Mouse (Mus musculus): Measurements from ENCODE around the gene Gipc1.

The Gipc1 gene

GRCm38 (mm10) chr8:83652030-83652743 lies at the start of gene Gipc1:
TSS of gene Gipc1 (plus strand) at chr8:83652677.
- DNase-seq (ENCODE audit: low read depth, low spot score), result peak; percentile 98

- DNase-seq (ENCODE audit: low read depth, low spot score), result peak; percentile 99
These were observed 44.6 kb upstream of the Gipc1 start, which contains the start of the genes Tecr and Dnajb1 for GRCm38 (mm10) chr8:83607661-83608397. TSS of gene Tecr (minus strand) at chr8:83607971. TSS of gene Dnajb1 (plus strand) at chr8:83608193.

DNA sequence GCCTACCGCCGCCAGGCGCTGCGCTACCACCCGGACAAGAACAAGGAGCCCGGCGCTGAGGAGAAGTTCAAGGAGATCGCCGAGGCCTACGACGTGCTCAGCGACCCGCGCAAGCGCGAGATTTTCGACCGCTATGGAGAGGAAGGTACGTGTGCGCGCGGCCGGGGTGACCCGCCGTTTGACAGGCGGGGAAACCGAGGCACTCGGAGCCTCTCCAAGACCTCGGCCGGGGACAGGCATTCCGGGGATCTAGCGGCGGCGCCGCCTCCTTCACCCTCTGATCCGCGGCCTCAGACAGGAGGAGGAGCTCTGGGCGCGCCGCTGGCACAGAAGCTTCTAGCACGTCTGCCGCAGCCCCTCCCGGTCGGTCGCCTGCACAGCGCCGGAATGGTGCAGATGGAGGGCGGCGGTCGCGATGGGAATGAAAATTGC lies 44.1 kb upstream of the Gipc1 start:
- DNase-seq (ENCODE audit: low read depth, low spot score), result peak; percentile 76

GRCm38 (mm10) chr8:83609086-83609485 lies 43.4 kb upstream of the Gipc1 start:
- no peak for DNase-seq (ENCODE audit: low read depth, low spot score)

DNA sequence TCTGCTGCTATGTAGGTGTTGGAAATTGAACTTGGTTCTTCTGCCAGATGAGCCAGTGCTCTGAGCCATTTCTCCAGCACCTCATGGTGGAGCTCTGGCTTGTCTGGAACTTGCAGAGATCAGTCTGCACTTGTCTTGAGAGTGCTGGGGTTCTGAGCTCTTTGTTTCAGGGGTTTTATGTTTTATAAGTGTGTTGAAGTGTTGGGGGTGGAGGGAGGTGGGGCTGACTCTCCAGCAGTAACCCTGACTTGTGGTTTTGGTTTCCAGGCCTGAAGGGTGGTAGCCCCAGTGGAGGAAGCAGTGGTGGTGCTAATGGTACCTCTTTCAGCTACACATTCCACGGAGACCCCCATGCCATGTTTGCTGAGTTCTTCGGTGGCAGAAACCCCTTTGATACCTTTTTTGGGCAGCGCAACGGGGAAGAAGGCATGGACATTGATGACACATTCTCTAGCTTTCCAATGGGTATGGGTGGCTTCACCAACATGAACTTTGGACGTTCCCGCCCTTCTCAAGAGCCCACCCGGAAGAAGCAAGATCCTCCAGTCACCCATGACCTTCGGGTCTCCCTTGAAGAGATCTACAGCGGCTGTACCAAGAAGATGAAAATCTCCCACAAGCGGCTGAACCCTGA lies 42.8 kb upstream of the Gipc1 start:
- no peak for DNase-seq (ENCODE audit: low read depth, low spot score)

- DNase-seq (ENCODE audit: low read depth, low spot score), result no peak
These were observed 40.6 kb upstream of the Gipc1 start for GRCm38 (mm10) chr8:83611921-83612320.

DNA sequence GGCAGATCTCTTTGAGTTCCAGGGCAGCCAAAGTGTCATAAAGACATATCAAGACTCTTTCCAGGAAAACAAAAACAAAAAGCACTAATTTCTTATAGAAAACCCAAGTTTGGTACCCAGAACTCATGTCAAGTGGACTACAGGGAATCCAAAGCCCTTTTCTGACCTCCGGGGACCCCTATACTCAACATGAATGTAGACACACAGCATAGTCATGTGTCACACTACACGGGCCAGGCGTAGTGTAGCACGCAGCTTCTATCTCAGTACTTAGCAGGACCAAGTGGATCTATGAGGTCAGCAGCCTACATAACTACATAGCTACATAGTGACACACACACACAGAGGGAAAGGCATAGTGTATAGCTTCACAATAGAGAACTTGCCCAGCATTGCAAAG lies 38.8 kb upstream of the Gipc1 start:
- DNase-seq (ENCODE audit: low read depth, low spot score), result no peak

GRCm38 (mm10) chr8:83616625-83617024 lies 35.9 kb upstream of the Gipc1 start:
- DNase-seq (ENCODE audit: low read depth, low spot score), result no peak

DNA sequence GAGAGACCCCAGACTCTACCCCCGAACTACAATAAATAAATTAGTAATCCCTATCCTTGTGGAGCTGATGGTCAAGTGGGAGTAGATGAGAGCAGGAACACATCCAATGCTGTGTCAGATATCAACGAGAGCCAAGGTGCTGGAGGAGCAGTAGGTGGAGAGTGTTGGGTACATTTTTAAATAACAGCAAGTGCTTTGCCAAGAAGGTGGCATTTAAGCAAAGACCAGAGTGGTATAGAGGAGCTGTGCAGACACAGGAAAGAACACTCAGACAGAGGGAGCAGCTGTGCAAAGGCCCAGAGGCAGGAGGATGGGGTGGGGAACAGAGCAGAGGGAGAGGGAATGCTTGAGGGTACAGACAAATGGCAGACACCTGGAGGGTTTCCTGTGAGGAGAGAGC lies 35.4 kb upstream of the Gipc1 start:
- DNase-seq (ENCODE audit: low read depth, low spot score), result no peak

DNA sequence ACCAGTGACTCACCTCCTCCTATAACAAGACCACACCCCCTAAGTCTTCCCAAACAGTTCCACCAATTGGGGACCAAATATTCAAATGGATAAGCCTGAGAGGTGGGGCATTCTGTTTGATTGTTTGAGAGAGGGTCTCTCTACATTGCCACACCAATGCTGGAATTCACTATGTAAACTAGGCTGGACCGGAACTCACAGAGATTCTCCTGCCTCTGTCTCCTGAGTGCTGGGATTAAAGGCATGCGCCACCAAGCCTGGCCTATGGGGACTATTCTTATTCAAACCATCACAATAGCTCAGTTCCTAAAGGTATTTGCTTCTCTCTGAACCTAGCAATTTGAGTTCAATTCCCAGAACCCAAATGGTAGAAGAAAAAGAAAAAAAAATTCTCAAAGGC lies 33.9 kb upstream of the Gipc1 start:
- no peak for DNase-seq (ENCODE audit: low read depth, low spot score)

DNA sequence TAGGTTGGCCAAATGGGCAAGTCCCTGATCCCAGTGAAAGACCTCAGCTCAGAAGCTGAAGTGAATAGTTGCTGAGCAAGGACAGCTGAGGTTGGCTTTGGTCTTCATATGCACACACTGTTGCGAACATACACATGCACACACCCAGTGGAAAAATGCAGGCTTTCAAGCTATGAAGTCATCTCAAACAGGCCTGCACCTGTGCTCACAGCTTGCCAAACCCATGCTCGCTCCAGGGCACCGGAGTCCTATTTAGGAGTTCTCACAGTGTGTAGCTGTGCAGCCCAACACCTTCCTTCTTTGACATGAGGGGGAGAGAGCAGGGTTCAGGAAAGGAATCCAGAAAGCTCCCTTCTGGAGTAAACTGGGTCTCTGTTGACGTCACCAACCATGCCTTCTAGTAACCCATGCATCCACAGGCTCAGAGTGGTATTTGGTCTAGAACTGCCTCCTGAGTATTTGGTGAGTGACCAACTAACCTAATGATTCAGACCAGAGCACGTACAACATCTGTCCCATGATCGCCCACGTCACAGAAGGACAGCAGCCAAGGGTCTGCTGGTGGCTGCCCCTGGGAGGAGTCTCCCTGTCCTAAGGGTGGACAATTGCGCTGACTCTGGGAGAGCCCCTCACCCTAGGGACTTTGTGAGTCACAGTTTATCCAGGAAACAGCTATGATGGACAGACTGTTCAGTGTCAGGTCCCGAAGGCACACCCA lies 32.8 kb upstream of the Gipc1 start:
- no peak for DNase-seq (ENCODE audit: low read depth, low spot score)

DNA sequence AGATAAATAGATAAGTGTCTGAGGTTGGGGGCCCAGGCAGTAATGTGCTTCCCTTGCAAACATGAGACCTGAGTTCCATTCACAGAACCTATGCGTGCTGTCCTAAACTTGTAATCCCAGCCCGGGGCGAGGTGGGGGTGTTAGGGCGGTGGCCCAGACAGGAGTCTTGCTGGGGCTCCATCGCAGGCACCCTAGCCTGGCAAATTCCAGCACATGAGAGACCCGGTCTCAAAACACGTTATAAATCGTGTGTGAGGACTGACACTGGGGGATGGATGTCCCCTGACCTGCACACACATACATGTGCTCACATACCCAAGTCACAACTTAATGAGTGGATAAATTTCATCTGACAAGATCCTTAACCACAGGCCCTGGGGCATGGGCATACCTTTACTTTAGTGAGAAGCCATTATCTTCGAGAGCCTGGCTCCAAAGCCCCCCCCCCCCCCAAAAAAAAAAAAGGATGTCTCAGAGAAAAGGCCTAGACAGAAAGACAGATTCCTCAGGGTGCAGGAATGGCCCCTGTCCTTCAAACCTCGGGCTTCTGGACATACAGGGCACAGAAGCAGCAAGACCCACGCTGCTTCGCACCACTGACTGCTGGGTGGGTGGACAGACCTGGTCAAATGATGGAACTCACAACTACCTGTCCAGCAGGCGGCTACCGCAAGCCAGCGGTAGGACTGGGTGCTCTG lies 30.6 kb upstream of the Gipc1 start:
- no peak for DNase-seq (ENCODE audit: low read depth, low spot score)

GRCm38 (mm10) chr8:83622389-83622989 lies 30.0 kb upstream of the Gipc1 start:
- DNase-seq (ENCODE audit: low read depth, low spot score), result peak; percentile 89

- DNase-seq (ENCODE audit: low read depth, low spot score), result no peak
These were observed 28.9 kb upstream of the Gipc1 start for GRCm38 (mm10) chr8:83623549-83623948.

- DNase-seq (ENCODE audit: low read depth, low spot score), result no peak
These were observed 27.7 kb upstream of the Gipc1 start for GRCm38 (mm10) chr8:83624739-83625138.

DNA sequence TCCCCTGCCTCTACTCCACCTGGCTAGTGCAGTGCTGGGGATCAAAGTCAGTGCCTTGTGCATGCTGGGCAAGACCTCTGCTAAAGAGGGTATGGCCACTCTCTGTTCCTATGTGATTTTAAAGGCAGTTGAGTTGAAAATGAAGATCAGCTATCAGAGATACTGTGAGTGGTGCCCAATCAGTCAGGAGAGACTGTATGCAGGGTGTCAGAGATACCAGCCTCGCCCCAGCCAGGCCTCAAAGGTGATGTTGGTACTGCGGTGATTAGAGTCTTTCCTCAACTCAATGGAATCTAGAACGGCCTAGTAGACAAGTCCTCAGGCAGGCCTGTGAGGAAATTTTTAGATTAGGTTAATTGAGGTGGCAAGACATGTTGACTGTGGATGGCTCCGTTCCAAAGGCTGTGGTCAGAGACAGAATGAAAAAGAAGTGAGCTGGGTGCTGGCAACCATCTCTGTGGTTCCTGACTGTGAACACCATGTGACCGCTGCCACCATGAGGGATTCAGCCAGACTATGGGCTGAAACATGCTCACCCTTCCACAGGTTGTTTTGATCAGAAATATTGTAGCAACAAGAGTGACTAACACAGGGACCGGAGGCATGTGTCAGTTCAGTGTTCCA lies 26.7 kb upstream of the Gipc1 start:
- no peak for DNase-seq (ENCODE audit: low read depth, low spot score)

DNA sequence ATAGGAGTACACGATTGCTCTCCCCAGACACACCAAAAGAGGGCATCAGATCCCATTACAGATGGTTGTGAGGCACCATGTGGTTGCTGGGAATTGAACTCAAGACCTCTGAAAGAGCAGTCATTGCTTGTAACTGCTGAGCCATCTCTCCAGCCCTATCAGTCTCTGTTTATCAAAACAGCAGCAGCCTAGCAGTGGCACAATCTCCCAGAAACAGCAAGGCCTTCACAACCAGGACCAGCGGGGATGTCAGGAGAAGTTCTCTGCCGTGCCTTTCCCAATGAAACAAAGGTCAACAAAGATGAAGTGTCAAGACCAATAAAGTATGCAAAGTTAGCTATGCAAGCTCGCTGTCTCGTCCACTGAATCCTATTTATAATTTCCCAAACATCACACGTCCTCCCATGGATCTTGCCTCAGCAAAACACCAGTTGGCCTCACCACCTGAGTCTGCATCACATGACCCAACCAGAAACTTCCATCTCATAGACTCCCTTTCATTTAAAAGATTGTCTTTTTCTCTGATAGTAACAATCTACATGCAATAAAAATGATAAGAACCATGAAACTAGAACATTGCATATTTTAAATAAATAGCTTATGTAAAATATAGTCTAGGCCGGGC lies 20.3 kb upstream of the Gipc1 start:
- DNase-seq (ENCODE audit: low read depth, low spot score), result no peak

DNA sequence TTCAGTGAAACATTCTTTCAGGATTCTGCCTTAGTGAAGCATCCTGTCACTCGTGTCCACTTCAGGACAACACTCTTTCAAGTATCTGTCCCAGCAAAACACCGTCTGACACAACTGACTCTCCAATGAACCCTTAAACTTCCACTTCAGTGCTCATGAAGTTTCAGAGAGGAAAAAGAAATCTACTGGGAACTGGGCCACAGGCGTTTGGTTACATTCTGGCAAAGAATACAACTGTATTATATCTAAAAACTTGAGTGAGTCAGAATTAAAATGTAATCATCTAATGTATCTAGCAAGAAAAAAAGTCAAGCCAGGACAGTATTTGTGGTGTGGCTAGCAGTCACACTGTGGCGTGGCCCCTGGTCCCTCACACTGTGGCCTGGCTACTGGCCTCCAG lies 13.6 kb upstream of the Gipc1 start:
- no peak for DNase-seq (ENCODE audit: low read depth, low spot score)

GRCm38 (mm10) chr8:83639649-83640048 lies 12.8 kb upstream of the Gipc1 start:
- no peak for DNase-seq (ENCODE audit: low read depth, low spot score)

GRCm38 (mm10) chr8:83647511-83647910 lies 5.0 kb upstream of the Gipc1 start:
- DNase-seq (ENCODE audit: low read depth, low spot score), result no peak

Data from mesoderm, embryonic 11.5 days (tissue).